Mouse (Mus musculus): Measurements from ENCODE around the gene Vsig2. TPM values are rescaled to one million over a fixed set of nuclear protein-coding genes. Genes with fewer than 3 reads are reported as not detected.

The Vsig2 gene
- polyA plus RNA-seq, 1 experiment, result not detected

DNA sequence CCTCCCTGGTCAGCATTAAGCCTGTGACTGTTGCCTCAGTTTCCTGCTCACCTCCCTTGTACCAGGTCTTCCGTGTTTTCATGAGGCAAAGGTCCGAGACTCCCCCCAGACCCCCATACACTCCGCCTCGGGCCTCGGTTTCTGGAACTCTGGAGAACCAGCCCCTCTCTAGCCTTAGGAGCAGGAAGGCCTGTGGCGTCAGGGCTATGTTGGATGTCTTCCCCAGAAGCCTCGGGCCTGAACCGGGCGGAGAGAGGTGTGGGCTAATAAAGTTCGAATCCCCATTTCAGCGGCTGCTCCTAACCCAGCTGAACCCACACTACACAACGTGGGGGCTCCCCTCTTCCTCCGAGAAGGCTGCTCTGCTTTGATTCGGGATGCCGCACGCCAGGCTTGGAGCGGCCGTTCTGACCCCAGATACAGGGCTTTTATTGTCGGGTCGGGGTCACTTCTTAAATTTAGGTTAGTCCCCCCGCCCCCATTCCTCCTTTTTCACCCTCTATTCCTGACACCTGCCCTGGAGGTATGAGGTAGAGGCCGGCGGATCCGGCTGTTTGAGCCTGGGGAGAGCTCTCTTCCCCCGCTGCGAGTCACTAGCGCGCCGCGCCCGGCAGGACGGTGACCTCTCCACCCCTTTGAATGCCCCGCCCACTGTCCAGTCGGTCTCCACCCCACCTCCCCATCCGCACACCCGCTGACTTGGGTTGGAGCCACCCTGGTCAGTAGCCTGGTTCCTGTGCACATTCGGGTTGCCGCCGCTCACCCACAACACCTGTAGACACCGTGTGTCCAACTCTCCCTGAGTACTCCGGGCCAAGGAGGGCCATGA is 11.4 kb upstream of the Vsig2 start, which contains the start of gene Esam:
Esam (plus strand) TSS at position 683 of the 829 bp plus-strand sequence.
- TF ChIP-seq GATA1 (IDR thresholded peaks at IDR 0.05; ENCODE audit: low read length), result no peak

- TF ChIP-seq GATA1 (IDR thresholded peaks at IDR 0.05; ENCODE audit: low read length), result no peak
These were observed 10.7 kb upstream of the Vsig2 start for GRCm38 (mm10) chr9:37528225-37528970.

GRCm38 (mm10) chr9:37530031-37530887 is 8.8 kb upstream of the Vsig2 start:
- TF ChIP-seq GATA1 (IDR thresholded peaks at IDR 0.05; ENCODE audit: low read length), result no peak

DNA sequence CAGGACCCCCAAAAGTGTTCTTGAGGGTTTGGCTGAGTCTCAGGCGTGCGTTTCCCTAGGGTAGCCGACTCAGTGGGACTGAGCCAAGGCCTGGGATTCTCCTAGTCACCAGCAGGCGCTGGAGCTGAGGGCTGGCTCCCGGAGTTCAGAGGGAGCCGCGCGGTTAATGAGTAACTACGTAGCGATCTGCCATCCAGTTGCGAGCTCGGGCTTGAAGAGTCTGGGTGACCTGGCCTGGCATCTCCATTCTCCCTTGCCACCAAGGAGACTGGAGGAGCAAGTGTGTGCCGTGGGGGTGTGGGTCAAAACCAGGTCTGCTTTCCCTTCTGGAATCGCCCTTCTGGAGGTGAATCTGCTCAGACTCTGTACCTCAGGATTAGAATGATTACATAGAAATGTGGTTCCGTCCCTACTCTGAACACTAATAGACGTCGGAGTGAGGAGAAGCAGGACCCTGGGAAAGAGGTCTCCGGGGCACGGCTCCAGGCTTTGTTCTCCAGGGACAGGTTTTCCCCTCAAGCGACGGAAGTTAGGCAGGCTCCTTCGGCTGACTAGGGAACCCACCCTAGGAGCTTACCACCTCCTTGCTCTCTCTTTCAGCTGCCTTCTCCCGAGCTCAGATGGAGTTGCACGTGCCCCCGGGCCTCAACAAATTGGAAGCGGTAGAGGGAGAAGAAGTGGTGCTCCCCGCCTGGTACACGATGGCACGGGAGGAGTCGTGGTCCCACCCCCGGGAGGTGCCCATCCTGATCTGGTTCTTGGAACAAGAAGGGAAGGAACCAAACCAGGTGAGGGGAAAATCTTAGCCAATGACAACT is 8.0 kb upstream of the Vsig2 start:
- TF ChIP-seq GATA1 (IDR thresholded peaks at IDR 0.05; ENCODE audit: low read length), result no peak

DNA sequence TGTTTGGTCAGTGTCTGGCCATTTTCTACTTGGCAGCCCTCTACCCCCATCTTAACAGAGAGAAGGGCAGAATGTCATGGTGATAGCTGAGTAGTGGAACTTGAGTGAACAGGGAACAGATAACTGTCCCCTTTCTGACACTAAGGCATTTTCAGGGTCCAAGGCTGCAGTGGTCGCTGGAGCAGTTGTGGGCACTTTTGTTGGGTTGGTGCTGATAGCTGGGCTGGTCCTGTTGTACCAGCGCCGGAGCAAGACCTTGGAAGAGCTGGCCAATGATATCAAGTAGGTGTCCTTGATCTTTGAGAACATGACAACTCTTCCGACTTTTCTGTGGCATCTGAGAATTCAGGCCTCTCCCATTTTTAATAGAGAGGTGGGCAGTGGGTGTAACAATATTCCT is 2.2 kb upstream of the Vsig2 start:
- no peak for TF ChIP-seq GATA1 (IDR thresholded peaks at IDR 0.05; ENCODE audit: low read length)

GRCm38 (mm10) chr9:37537658-37538250 is 1.3 kb upstream of the Vsig2 start:
- TF ChIP-seq GATA1 (IDR thresholded peaks at IDR 0.05; ENCODE audit: low read length), result no peak

DNA sequence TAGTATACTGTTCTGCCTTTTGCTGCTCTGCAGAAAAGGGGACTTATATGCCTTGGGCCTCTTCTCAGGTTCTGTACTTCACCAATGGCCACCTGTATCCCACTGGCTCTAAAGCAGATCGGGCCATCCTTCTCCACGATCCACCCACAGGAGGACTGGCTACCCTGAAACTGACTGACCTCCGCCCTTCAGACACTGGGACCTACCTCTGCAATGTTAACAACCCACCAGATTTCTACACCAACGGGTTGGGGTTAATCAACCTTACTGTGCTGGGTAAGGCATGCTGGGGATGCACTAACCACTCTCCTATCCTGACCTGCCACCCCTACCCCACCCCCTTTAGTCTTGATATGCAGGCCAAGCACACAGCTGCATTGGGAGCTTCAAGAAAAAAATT is 1.2 kb downstream of the Vsig2 start:
- no peak for TF ChIP-seq GATA1 (IDR thresholded peaks at IDR 0.05; ENCODE audit: low read length)

GRCm38 (mm10) chr9:37540701-37541575 is 1.9 kb downstream of the Vsig2 start:
- TF ChIP-seq GATA1 (IDR thresholded peaks at IDR 0.05; ENCODE audit: low read length), result no peak

DNA sequence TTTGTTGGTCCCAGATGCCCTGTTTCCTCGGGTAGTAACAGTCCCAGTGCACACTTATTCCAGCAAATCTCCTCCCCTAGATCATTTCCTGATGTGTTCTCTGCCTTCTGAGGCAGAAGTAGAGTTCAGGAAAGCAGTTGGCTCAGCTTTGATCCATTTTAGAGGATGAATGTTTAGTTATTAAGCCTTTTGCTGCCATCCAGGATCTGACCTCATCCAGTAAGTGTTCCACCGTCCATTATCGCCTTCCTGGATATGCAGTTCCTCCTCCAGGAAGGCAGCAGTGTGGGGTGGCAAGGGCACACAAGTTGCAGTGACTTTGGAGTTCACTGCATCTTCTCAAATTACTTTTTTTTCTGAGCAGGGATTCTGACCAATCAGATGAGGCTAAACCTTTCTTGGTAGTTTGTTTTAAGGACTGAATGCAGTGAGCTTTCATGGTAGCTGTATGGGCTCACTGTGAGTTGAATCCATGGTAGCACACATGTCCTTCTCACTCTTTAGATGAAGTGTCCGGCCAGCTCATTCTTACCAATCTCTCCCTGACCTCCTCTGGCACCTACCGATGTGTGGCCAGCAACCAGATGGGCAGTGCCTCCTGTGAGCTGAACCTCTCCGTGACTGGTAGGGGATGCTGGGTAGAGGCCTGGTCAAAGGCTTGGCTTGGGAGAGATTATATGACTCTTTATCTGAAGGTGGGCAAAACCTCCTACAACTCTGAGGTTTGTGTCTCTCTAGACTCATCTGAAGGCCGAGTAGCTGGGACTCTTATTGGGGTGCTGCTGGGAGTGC is 3.0 kb downstream of the Vsig2 start:
- TF ChIP-seq GATA1 (IDR thresholded peaks at IDR 0.05; ENCODE audit: low read length), result no peak

GRCm38 (mm10) chr9:37543869-37544440 is 4.9 kb downstream of the Vsig2 start:
- TF ChIP-seq GATA1 (IDR thresholded peaks at IDR 0.05; ENCODE audit: low read length), result no peak

GRCm38 (mm10) chr9:37544447-37545165 is 5.6 kb downstream of the Vsig2 start:
- no peak for TF ChIP-seq GATA1 (IDR thresholded peaks at IDR 0.05; ENCODE audit: low read length)

DNA sequence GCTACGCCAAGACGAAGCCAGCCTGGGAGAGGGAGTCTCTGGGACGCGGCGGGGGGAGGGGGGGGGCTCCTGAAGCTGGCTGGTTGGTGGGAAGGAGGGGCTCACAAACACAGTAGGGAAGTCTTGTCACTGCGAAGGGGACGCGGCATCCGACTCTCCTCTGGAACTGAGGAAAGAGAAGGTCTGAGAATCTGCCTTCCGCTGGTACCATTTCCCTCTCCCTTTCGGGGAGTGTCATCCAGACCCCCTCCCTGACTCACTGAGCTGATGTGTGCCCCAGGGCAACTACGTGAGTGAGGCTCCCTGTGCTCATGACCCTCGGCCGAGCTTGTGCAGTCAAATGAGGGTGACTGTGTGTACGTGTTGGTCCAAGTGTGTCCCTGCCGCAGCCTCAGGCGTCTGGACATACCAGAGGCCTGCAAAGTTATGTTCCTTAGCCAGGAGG is 6.1 kb downstream of the Vsig2 start:
- no peak for TF ChIP-seq GATA1 (IDR thresholded peaks at IDR 0.05; ENCODE audit: low read length)

Data from G1E-ER4 (cell line).